Mouse (Mus musculus) bone marrow macrophage, adult 2 months (primary cell): ENCODE measurements around the gene Gsk3b. TPM values are rescaled to one million over a fixed set of nuclear protein-coding genes. Genes with fewer than 3 reads are reported as not detected.

Source experiments
- H3K27ac ChIP-seq: 2 replicates; pipeline ENCODE4 v1.5.1; 2012; ENCODE audit warnings: low read depth, low read length; ENCODE audit not compliant: insufficient read depth
- H3K4me1 ChIP-seq: 2 replicates; pipeline ENCODE4 v1.6.1; 2012; ENCODE audit warnings: low read length; ENCODE audit not compliant: control insufficient read depth, insufficient read depth
- H3K4me3 ChIP-seq: 2 replicates; pipeline ENCODE4 v1.5.1; 2012; ENCODE audit warnings: mild to moderate bottlenecking, low read length, moderate library complexity; ENCODE audit not compliant: insufficient read depth
- CTCF ChIP-seq: IDR thresholded peaks from 2 replicates; pipeline ENCODE4 v1.5.1; 2012; ENCODE audit warnings: low read depth, mild to moderate bottlenecking, low read length, moderate library complexity
- POLR2A ChIP-seq: IDR thresholded peaks from 2 replicates; pipeline ENCODE4 v1.6.1; 2012; ENCODE audit warnings: mild to moderate bottlenecking, low read depth, low read length, borderline replicate concordance
- polyA plus RNA-seq: library from polyadenylated mRNA; stranded (reverse); fragments of >200 nt; gene quantifications from 2 replicates; pipeline ENCODE4 v1.2.4, GENCODE M21; 2012; ENCODE audit not compliant: missing spikeins, insufficient read depth, insufficient read length

The Gsk3b gene
- polyA plus RNA-seq, 1 experiment, result 39.2 TPM

GRCm38 (mm10) chr16:38274737-38275136 lies 185.9 kb downstream of the Gsk3b start:
- no peaks in the 10 kb centered on the region for H3K4me1 ChIP-seq
- TF ChIP-seq CTCF (no peak), POLR2A (no peak)
- no peak overlapping the region for H3K4me3 ChIP-seq
- H3K27ac ChIP-seq, result no peak overlapping the region

- Histone ChIP-seq H3K27ac (no peak overlapping the region), H3K4me3 (no peak overlapping the region), H3K4me1 (no peaks in the 10 kb centered on the region)
- no peak for TF ChIP-seq CTCF
- no peak for TF ChIP-seq POLR2A
These were observed 191.0 kb downstream of the Gsk3b start for GRCm38 (mm10) chr16:38279794-38280193.

- TF ChIP-seq POLR2A, result no peak
- no peak for TF ChIP-seq CTCF
- Histone ChIP-seq H3K27ac (no peak overlapping the region), H3K4me1 (peaks cover 2% of the 10 kb centered on the region)
These were observed 192.2 kb downstream of the Gsk3b start for GRCm38 (mm10) chr16:38280951-38281350.

GRCm38 (mm10) chr16:38282559-38283160 lies 193.9 kb downstream of the Gsk3b start:
- Histone ChIP-seq H3K4me3 (no peak overlapping the region), H3K4me1 (peaks cover 3% of the 10 kb centered on the region), H3K27ac (no peak overlapping the region)
- TF ChIP-seq POLR2A (no peak), CTCF (no peak)

More at GRCm38 (mm10) chr16:38280951-38281350, 192.2 kb downstream of the Gsk3b start:
- no peak overlapping the region for H3K4me3 ChIP-seq

- TF ChIP-seq CTCF (no peak), POLR2A (no peak)
- no peak overlapping the region for H3K27ac ChIP-seq
These were observed 194.5 kb downstream of the Gsk3b start for GRCm38 (mm10) chr16:38283300-38283699.

GRCm38 (mm10) chr16:38285801-38286200 lies 197.0 kb downstream of the Gsk3b start:
- H3K27ac ChIP-seq, result no peak overlapping the region

More at GRCm38 (mm10) chr16:38283300-38283699, 194.5 kb downstream of the Gsk3b start:
- Histone ChIP-seq H3K4me1 (peaks cover 3% of the 10 kb centered on the region), H3K4me3 (no peak overlapping the region)

GRCm38 (mm10) chr16:38286541-38286940 lies 197.7 kb downstream of the Gsk3b start:
- H3K27ac ChIP-seq, result no peak overlapping the region
- TF ChIP-seq CTCF, result no peak
- no peak for TF ChIP-seq POLR2A
- peaks cover 3% of the 10 kb centered on the region for H3K4me1 ChIP-seq
- H3K4me3 ChIP-seq, result no peak overlapping the region

More at GRCm38 (mm10) chr16:38285801-38286200, 197.0 kb downstream of the Gsk3b start:
- peaks cover 3% of the 10 kb centered on the region for H3K4me1 ChIP-seq
- no peak overlapping the region for H3K4me3 ChIP-seq
- no peak for TF ChIP-seq CTCF
- no peak for TF ChIP-seq POLR2A

GRCm38 (mm10) chr16:38287357-38287756 lies 198.6 kb downstream of the Gsk3b start:
- Histone ChIP-seq H3K27ac (no peak overlapping the region), H3K4me1 (peaks cover 3% of the 10 kb centered on the region), H3K4me3 (no peak overlapping the region)
- TF ChIP-seq POLR2A, result no peak

GRCm38 (mm10) chr16:38287762-38288161 lies 199.0 kb downstream of the Gsk3b start:
- no peak overlapping the region for H3K4me3 ChIP-seq
- H3K4me1 ChIP-seq, result peaks cover 3% of the 10 kb centered on the region
- H3K27ac ChIP-seq, result no peak overlapping the region
- TF ChIP-seq POLR2A (no peak), CTCF (no peak)

- Histone ChIP-seq H3K4me1 (peaks cover 3% of the 10 kb centered on the region), H3K4me3 (no peak overlapping the region), H3K27ac (no peak overlapping the region)
- no peak for TF ChIP-seq POLR2A
- TF ChIP-seq CTCF, result no peak
These were observed 200.1 kb downstream of the Gsk3b start for GRCm38 (mm10) chr16:38288851-38289250.
